Mouse (Mus musculus): ENCODE measurements at regions not wholly inside any gene's neighbourhood (a gene's known extent, or its start where the extent isn't known, plus 50 kb on each side); places are given as distances from the start of the nearest gene placed in this dataset.

- Histone ChIP-seq H3K9me3 (no peaks in the 10 kb centered on the region), H3K27ac (replicated peaks) (no peak overlapping the region), H3K9ac (no peak overlapping the region), H3K4me2 (no peak overlapping the region), H3K36me3 (no peaks in the 10 kb centered on the region), H3K27me3 (replicated peaks) (no peaks in the 10 kb centered on the region), H3K4me3 (no peak overlapping the region), H3K4me1 (no peaks in the 10 kb centered on the region)
- WGBS, result 73% methylated on average over 5 of the region's 5 CpGs
- ATAC-seq (ENCODE audit: extremely low read depth, insufficient number of reproducible peaks, low FRiP score, low TSS enrichment), result no peak
Measured at GRCm38 (mm10) chr16:86347753-86348152, 446.1 kb upstream of the Adamts5 start.

- H3K27ac ChIP-seq (replicated peaks), result no peak overlapping the region
- H3K27me3 ChIP-seq (replicated peaks), result no peaks in the 10 kb centered on the region
- H3K4me2 ChIP-seq, result no peak overlapping the region
- H3K9ac ChIP-seq, result no peak overlapping the region
- no peak overlapping the region for H3K4me3 ChIP-seq
- no peaks in the 10 kb centered on the region for H3K36me3 ChIP-seq
- ATAC-seq (ENCODE audit: extremely low read depth, insufficient number of reproducible peaks, low FRiP score, low TSS enrichment), result no peak
- no peaks in the 10 kb centered on the region for H3K9me3 ChIP-seq
- WGBS, result 52% methylated on average over 3 of the region's 3 CpGs
- H3K4me1 ChIP-seq, result no peaks in the 10 kb centered on the region
Measured at GRCm38 (mm10) chr16:86346916-86347315, 445.3 kb upstream of the Adamts5 start.

- H3K9me3 ChIP-seq, result no peaks in the 10 kb centered on the region
- no peaks in the 10 kb centered on the region for H3K27me3 ChIP-seq (replicated peaks)
- H3K4me2 ChIP-seq, result no peak overlapping the region
- 0 out of 2 replicates have a peak, but pooled peaks cover 2% of the 10 kb centered on the region for H3K4me1 ChIP-seq
- H3K27ac ChIP-seq (replicated peaks), result no peak overlapping the region
- H3K9ac ChIP-seq, result no peak overlapping the region
- whole genome bisulfite sequencing, result 51% methylated on average over 2 of the region's 2 CpGs
- H3K36me3 ChIP-seq, result no peaks in the 10 kb centered on the region
- H3K4me3 ChIP-seq, result no peak overlapping the region
- ATAC-seq (ENCODE audit: extremely low read depth, insufficient number of reproducible peaks, low FRiP score, low TSS enrichment), result no peak
Measured at GRCm38 (mm10) chr16:86340311-86340710, 438.7 kb upstream of the Adamts5 start.

GRCm38 (mm10) chr16:86325406-86325805, 423.8 kb upstream of the Adamts5 start:
- ATAC-seq (ENCODE audit: extremely low read depth, insufficient number of reproducible peaks, low FRiP score, low TSS enrichment), result no peak
- Histone ChIP-seq H3K4me1 (no peaks in the 10 kb centered on the region; the same call in 1 of the 2 replicates), H3K9me3 (no peaks in the 10 kb centered on the region), H3K27me3 (replicated peaks) (no peaks in the 10 kb centered on the region), H3K36me3 (no peaks in the 10 kb centered on the region), H3K4me2 (no peak overlapping the region), H3K27ac (replicated peaks) (no peak overlapping the region), H3K4me3 (no peak overlapping the region), H3K9ac (no peak overlapping the region)
- 68% methylated on average over 2 of the region's 2 CpGs for WGBS

- Histone ChIP-seq H3K4me3 (no peak overlapping the region), H3K9me3 (no peaks in the 10 kb centered on the region), H3K9ac (no peak overlapping the region), H3K4me1 (no peaks in the 10 kb centered on the region), H3K4me2 (no peak overlapping the region), H3K27ac (replicated peaks) (no peak overlapping the region), H3K36me3 (no peaks in the 10 kb centered on the region), H3K27me3 (replicated peaks) (no peaks in the 10 kb centered on the region)
- no peak for ATAC-seq (ENCODE audit: extremely low read depth, insufficient number of reproducible peaks, low FRiP score, low TSS enrichment)
- WGBS, result 74% methylated on average over 2 of the region's 2 CpGs
Measured at GRCm38 (mm10) chr16:86318898-86319297, 417.3 kb upstream of the Adamts5 start.

- Histone ChIP-seq H3K9me3 (no peaks in the 10 kb centered on the region), H3K4me2 (no peak overlapping the region), H3K27me3 (replicated peaks) (no peaks in the 10 kb centered on the region), H3K9ac (no peak overlapping the region), H3K4me3 (no peak overlapping the region), H3K27ac (replicated peaks) (no peak overlapping the region), H3K4me1 (no peaks in the 10 kb centered on the region), H3K36me3 (no peaks in the 10 kb centered on the region)
- ATAC-seq (ENCODE audit: extremely low read depth, insufficient number of reproducible peaks, low FRiP score, low TSS enrichment), result no peak
- WGBS, result 48% methylated on average over 2 of the region's 2 CpGs
Measured at GRCm38 (mm10) chr16:86309696-86310095, 408.1 kb upstream of the Adamts5 start.

GRCm38 (mm10) chr16:86303869-86304268, 402.2 kb upstream of the Adamts5 start:
- Histone ChIP-seq H3K9me3 (no peaks in the 10 kb centered on the region), H3K36me3 (no peaks in the 10 kb centered on the region), H3K4me2 (no peak overlapping the region), H3K4me1 (no peaks in the 10 kb centered on the region), H3K4me3 (no peak overlapping the region), H3K27me3 (replicated peaks) (no peaks in the 10 kb centered on the region), H3K27ac (replicated peaks) (no peak overlapping the region), H3K9ac (no peak overlapping the region)
- WGBS, result 73% methylated on average over 2 of the region's 2 CpGs
- ATAC-seq (ENCODE audit: extremely low read depth, insufficient number of reproducible peaks, low FRiP score, low TSS enrichment), result no peak

- Histone ChIP-seq H3K9me3 (no peaks in the 10 kb centered on the region), H3K9ac (no peak overlapping the region), H3K4me1 (no peaks in the 10 kb centered on the region), H3K27ac (replicated peaks) (no peak overlapping the region), H3K4me3 (no peak overlapping the region), H3K27me3 (replicated peaks) (no peaks in the 10 kb centered on the region), H3K4me2 (no peak overlapping the region), H3K36me3 (no peaks in the 10 kb centered on the region)
- WGBS, result 42% methylated on average over 3 of the region's 3 CpGs
- ATAC-seq (ENCODE audit: extremely low read depth, insufficient number of reproducible peaks, low FRiP score, low TSS enrichment), result no peak
Measured at GRCm38 (mm10) chr16:86302451-86303145, 401.0 kb upstream of the Adamts5 start.

- Histone ChIP-seq H3K27me3 (replicated peaks) (no peaks in the 10 kb centered on the region), H3K4me3 (no peak overlapping the region), H3K4me2 (no peak overlapping the region), H3K9ac (no peak overlapping the region), H3K4me1 (no peaks in the 10 kb centered on the region), H3K36me3 (no peaks in the 10 kb centered on the region), H3K9me3 (no peaks in the 10 kb centered on the region), H3K27ac (replicated peaks) (no peak overlapping the region)
- ATAC-seq (ENCODE audit: extremely low read depth, insufficient number of reproducible peaks, low FRiP score, low TSS enrichment), result no peak
- WGBS, result 61% methylated on average over 2 of the region's 2 CpGs
Measured at GRCm38 (mm10) chr16:86294436-86294835, 392.8 kb upstream of the Adamts5 start.

- H3K27me3 ChIP-seq (replicated peaks), result no peaks in the 10 kb centered on the region
- WGBS, result 70% methylated on average over 2 of the region's 2 CpGs
- no peaks in the 10 kb centered on the region for H3K36me3 ChIP-seq
- H3K4me3 ChIP-seq, result no peak overlapping the region
- H3K4me1 ChIP-seq, result no peaks in the 10 kb centered on the region
- H3K9ac ChIP-seq, result no peak overlapping the region
- ATAC-seq (ENCODE audit: extremely low read depth, insufficient number of reproducible peaks, low FRiP score, low TSS enrichment), result no peak
- no peaks in the 10 kb centered on the region for H3K9me3 ChIP-seq
- H3K4me2 ChIP-seq, result no peak overlapping the region
- H3K27ac ChIP-seq (replicated peaks), result no peak overlapping the region
Measured at GRCm38 (mm10) chr16:86281326-86281725, 379.7 kb upstream of the Adamts5 start.

- H3K9ac ChIP-seq, result no peak overlapping the region
- H3K27ac ChIP-seq (replicated peaks), result no peak overlapping the region
- no peaks in the 10 kb centered on the region for H3K36me3 ChIP-seq
- no peak overlapping the region for H3K4me3 ChIP-seq
- H3K27me3 ChIP-seq (replicated peaks), result no peaks in the 10 kb centered on the region
- ATAC-seq (ENCODE audit: extremely low read depth, insufficient number of reproducible peaks, low FRiP score, low TSS enrichment), result no peak
- WGBS, result 73% methylated on average over 1 of the region's 1 CpGs
- H3K9me3 ChIP-seq, result no peaks in the 10 kb centered on the region
- no peaks in the 10 kb centered on the region for H3K4me1 ChIP-seq
- H3K4me2 ChIP-seq, result no peak overlapping the region
Measured at GRCm38 (mm10) chr16:86277031-86277430, 375.4 kb upstream of the Adamts5 start.

GRCm38 (mm10) chr16:86261612-86262011, 360.0 kb upstream of the Adamts5 start:
- H3K4me1 ChIP-seq, result no peaks in the 10 kb centered on the region
- no peak for ATAC-seq (ENCODE audit: extremely low read depth, insufficient number of reproducible peaks, low FRiP score, low TSS enrichment)
- H3K27me3 ChIP-seq (replicated peaks), result no peaks in the 10 kb centered on the region
- H3K4me2 ChIP-seq, result no peak overlapping the region
- H3K4me3 ChIP-seq, result no peak overlapping the region
- WGBS, result 53% methylated on average over 8 of the region's 8 CpGs
- H3K9ac ChIP-seq, result no peak overlapping the region
- H3K36me3 ChIP-seq, result no peaks in the 10 kb centered on the region
- H3K9me3 ChIP-seq, result no peaks in the 10 kb centered on the region
- no peak overlapping the region for H3K27ac ChIP-seq (replicated peaks)

Measured in heart, embryonic 13.5 days (tissue).